Mouse (Mus musculus) heart, postnatal 36 days (tissue): Measurements from ENCODE around the gene Fancb. TPM values are rescaled to one million over a fixed set of nuclear protein-coding genes. Genes with fewer than 3 reads are reported as not detected.
A peak's percentile ranks its signal among the peaks of the same experiment; 100 is the strongest.

Experiments used
- DNase-seq, 2 experiments: peaks; one replicate each; pipeline ENCODE4 v3.0.0; 2021 to 2022
- intact Hi-C: fragments of 180-260 bp; cut with DNase I; formaldehyde crosslinking; loops from one replicate; pipeline ENCODE4 v1.15.1; 2025
- total RNA-seq, 2 experiments: library from RNA; stranded (reverse); gene quantifications; 2 replicates each; pipeline ENCODE4 v1.2.3; 2021

The Fancb gene
- 1 to 10 TPM in 1 of 2 experiments, under 1 TPM in 1; 0.44 to 1.1 TPM for total RNA-seq

GRCm38 (mm10) chrX:164980193-164980775 lies at the start of gene Fancb, which contains the start of gene Mospd2:
Gene Fancb (plus strand): TSS chrX:164980592.
Gene Mospd2 (minus strand): TSS chrX:164980375.
- intact Hi-C loops = no loop called here
- peak; percentile 79 to 82 for DNase-seq

GRCm38 (mm10) chrX:164941540-164941939 lies 38.9 kb upstream of the Fancb start:
- DNase-seq = no peak
- intact Hi-C loops = no loop called here

GRCm38 (mm10) chrX:164951858-164952576 lies 28.4 kb upstream of the Fancb start:
- no peak for DNase-seq
- intact Hi-C loops = no loop called here

GRCm38 (mm10) chrX:164952601-164953375 lies 27.6 kb upstream of the Fancb start:
- DNase-seq = peak in 1 of 2 experiments; percentile 18
- intact Hi-C loops = no loop called here

- intact Hi-C loops = no loop called here
Measured at GRCm38 (mm10) chrX:164965750-164966448, 14.5 kb upstream of the Fancb start.

DNA sequence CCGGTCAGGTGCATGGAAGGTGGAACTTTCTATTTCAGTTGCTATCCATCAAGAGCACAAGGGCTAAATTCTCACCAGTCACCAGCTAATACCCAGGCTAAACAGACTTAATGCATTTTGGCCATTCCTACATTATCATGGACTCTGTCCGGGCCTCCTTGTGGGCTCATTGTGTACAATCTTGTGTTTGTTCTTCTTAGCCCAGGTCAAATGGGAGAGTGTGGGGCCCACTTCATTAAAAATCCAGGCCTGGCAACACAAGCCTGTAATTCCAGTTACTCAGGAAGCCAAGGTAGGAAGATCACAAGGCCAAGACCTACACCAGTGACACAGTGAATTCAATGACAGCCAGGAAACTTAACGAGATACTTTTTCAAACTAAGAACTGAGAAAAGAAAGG lies 9.2 kb upstream of the Fancb start:
- intact Hi-C loops = no loop called here
- no peak for DNase-seq

More at GRCm38 (mm10) chrX:164965750-164966448, 14.5 kb upstream of the Fancb start:
- DNase-seq = no peak

DNA sequence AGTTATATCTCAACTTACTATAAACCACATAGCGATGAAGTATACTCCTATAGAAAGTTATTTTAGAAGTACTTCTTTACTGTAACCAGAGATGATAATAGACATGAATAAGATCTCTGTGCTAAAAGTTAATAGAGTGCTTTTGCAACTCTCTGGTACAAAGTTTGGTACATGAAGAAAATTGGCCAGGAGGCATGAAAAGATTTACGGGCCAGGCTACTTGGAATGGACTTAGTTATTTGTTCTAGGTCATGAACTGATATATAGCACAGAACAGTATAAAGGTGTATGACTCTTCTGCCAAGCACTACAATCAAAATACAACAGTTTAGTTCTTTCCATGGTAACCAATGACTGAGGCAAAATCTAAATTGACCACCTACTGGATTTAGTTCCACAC lies 1.5 kb upstream of the Fancb start:
- DNase-seq = no peak
- intact Hi-C loops = no loop called here

GRCm38 (mm10) chrX:165003141-165003540 lies 22.7 kb downstream of the Fancb start:
- peak in 1 of 2 experiments; percentile 5 for DNase-seq
- intact Hi-C loops = no loop called here

- no peak for DNase-seq
- intact Hi-C loops = no loop called here
Measured at GRCm38 (mm10) chrX:165004779-165005324, 24.5 kb downstream of the Fancb start, which contains the start of gene Gm17604. Gene Gm17604 (minus strand): TSS chrX:165004829.

Other genes with a start within 250 kb of the Fancb start
- 10 to 100 TPM; 14.6 to 17.3 TPM for gene Mospd2, start 217 bp upstream of the Fancb start, total RNA-seq
- not detected for gene Gm17604, start 24.2 kb downstream of the Fancb start, total RNA-seq